Mouse (Mus musculus): ENCODE results near the gene Zfp526.
"Not testable (repeated sequence)": the region's sequence is repeated elsewhere in the genome, so short reads cannot be mapped to it uniquely, and the experiment has no call there.

- not testable (repeated sequence) for TF ChIP-seq CTCF, POLR2A (IDR thresholded peaks at IDR 0.05; ENCODE audit: extremely low read depth, insufficient read depth, low read length)
Measured at GRCm38 (mm10) chr7:25265743-25266142, 44.5 kb downstream of the Zfp526 start.
